Mouse (Mus musculus) liver, embryonic 14.5 days (tissue): Measurements from ENCODE around the gene Olfr116. TPM values are rescaled to one million over a fixed set of nuclear protein-coding genes. Genes with fewer than 3 reads are reported as not detected.

Experiments
- ATAC-seq: fragments of 200-750 bp; cut with Nextera tagmentation; 2 replicates; pipeline ENCODE4 v1.8.0; 2017; ENCODE audit warnings: moderate number of reproducible peaks, mild to moderate bottlenecking, moderate library complexity; ENCODE audit not compliant: insufficient read depth
- DNase-seq, 3 experiments: peaks; one replicate each; pipeline ENCODE4 v3.0.0-alpha.2; 2012 to 2013; ENCODE audit warnings: low read depth in 3 of 3, low spot score in 3 of 3
- H3K27ac ChIP-seq: fragments of 300-500 bp; sonication (generic); 2 replicates; pipeline ENCODE4 v1.5.1; 2014; ENCODE audit warnings: moderate library complexity, mild to moderate bottlenecking, control low read depth, inconsistent platforms
- H3K27me3 ChIP-seq: fragments of 300-500 bp; sonication (generic); 2 replicates; pipeline ENCODE4 v1.6.1; 2014; ENCODE audit warnings: mild to moderate bottlenecking, low read length, moderate library complexity; ENCODE audit not compliant: control insufficient read depth, insufficient read depth
- H3K36me3 ChIP-seq: fragments of 300-500 bp; sonication (generic); replicated peaks from 2 replicates; pipeline ENCODE4 v1.6.1; 2014; ENCODE audit warnings: low read depth; ENCODE audit not compliant: control insufficient read depth, insufficient read depth
- H3K4me1 ChIP-seq, 2 experiments: fragments of 200-500 bp in 1 of 2; fragments of 300-500 bp in 1 of 2; sonication (generic) in 1 of 2; replicated peaks; 2 replicates each; pipeline ENCODE4 v1.6.1; 2012 to 2014; ENCODE audit warnings: antibody characterized with exemption in 1 of 2, inconsistent platforms in 1 of 2, low read length in 1 of 2; ENCODE audit not compliant: control insufficient read depth in 2 of 2, insufficient read depth in 2 of 2
- H3K4me2 ChIP-seq: fragments of 300-500 bp; sonication (generic); 2 replicates; pipeline ENCODE4 v1.6.1; 2014; ENCODE audit warnings: low read depth, mild to moderate bottlenecking, control low read depth, moderate library complexity
- H3K4me3 ChIP-seq, 2 experiments: fragments of 200-500 bp in 1 of 2; fragments of 300-500 bp in 1 of 2; sonication (generic) in 1 of 2; 2 replicates each; pipeline ENCODE4 v1.5.1; 2012 to 2014; ENCODE audit warnings: low read depth in 2 of 2, low read length in 2 of 2, mild to moderate bottlenecking in 2 of 2, control low read depth in 1 of 2, inconsistent platforms in 1 of 2, moderate library complexity in 1 of 2; ENCODE audit not compliant: insufficient read depth in 1 of 2
- H3K9ac ChIP-seq: fragments of 300-500 bp; sonication (generic); replicated peaks from 2 replicates; pipeline ENCODE4 v1.6.1; 2014; ENCODE audit warnings: mild to moderate bottlenecking, control low read depth, moderate library complexity
- H3K9me3 ChIP-seq: fragments of 300-500 bp; sonication (generic); 2 replicates; pipeline ENCODE4 v1.6.1; 2016; ENCODE audit warnings: low read length, mixed read lengths; ENCODE audit not compliant: control insufficient read depth
- CTCF ChIP-seq: IDR thresholded peaks from 2 replicates; pipeline ENCODE4 v1.5.1; 2016; ENCODE audit warnings: antibody characterized with exemption, low read depth, control low read depth
- EP300 ChIP-seq: IDR thresholded peaks from 2 replicates; pipeline ENCODE4 v1.6.1; 2016; ENCODE audit warnings: antibody characterized with exemption, low read depth
- WGBS: fragments of 180-500 bp; shearing (Covaris S2); extraction: QIAGEN DNeasy Blood & Tissue Kit; methylation state at CpG from one replicate; pipeline ENCODE4 v1.1.7; 2014; ENCODE audit not compliant: insufficient replicate concordance; 5-methylcytosine and 5-hydroxymethylcytosine counted together
- polyA plus RNA-seq, 2 experiments: library from polyadenylated mRNA; depleted of rRNA in 1 of 2; stranded (reverse) in 1 of 2; unstranded in 1 of 2; fragments of >200 nt; fragmentation: Nextera tagmentation in 1 of 2; extraction: Ambion mirVana in 1 of 2; gene quantifications; 2 replicates each; pipeline versions ENCODE4 v1.2.1 to v1.2.3; 2012 to 2014

Olfr116 gene
- polyA plus RNA-seq (2012; rRNA removed) (not detected in 2 replicates), polyA plus RNA-seq (2014; fragmentation: Nextera tagmentation; extraction: Ambion mirVana) (not detected in 2 replicates)

DNA sequence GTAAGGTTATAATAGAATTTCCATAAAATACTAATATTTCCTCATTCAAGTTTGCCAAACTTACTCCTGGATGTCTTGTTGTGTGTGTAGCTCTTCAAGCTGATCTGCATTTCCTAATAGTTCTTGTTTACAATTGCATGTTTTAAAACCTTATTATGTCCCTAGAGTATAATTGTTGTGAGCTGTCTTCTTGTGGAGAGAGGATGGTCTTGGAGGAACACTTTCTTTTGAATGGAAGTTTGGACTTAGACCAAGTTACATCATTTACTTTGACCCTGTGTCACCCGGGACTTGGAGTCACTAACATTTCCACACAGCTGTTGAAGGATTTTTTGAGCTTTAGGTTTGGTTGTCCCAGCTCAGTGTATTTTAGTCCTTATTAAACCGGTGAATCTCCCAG lies at the start of gene Olfr116, which contains the start of gene Olfr115:
Gene Olfr116, minus strand, starts transcription at position 191 of the 400 bp plus-strand sequence.
Gene Olfr115, minus strand, starts transcription at position 101 of the 400 bp plus-strand sequence.
- Histone ChIP-seq H3K9me3 (no peaks in the 10 kb centered on the region), H3K9ac (no peak within 1 kb of the TSS), H3K4me3 (no peak within 1 kb of the TSS), H3K4me2 (no peak within 1 kb of the TSS), H3K36me3 (no peaks in the 10 kb centered on the region), H3K27ac (no peak within 1 kb of the TSS), H3K4me1 (no peaks in the 10 kb centered on the region), H3K27me3 (no peaks in the 10 kb centered on the region)
- no peak for ATAC-seq
- WGBS = 57% methylated on average over 2 of the region's 2 CpGs
- TF ChIP-seq EP300 (no peak), CTCF (no peak)
- DNase-seq = no peak

DNA sequence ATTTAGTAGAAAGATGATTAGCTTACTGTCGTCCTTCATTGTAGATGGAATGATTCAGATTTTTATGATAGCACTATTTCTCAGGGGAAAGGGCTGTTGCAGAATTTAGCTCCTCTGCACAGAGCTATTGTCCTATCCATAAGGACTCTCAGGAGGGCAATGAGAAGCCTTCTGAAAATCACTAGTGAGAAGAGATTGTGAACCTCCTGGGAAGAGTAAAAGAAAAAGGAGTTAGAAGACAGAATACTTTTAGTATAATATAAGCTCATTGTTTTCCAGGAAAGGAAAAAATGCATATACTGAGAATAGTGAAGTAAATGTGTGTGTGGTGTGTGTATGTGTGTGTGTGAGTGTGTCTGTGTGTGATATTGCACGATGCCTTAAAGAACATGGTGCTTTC lies 39.7 kb upstream of the Olfr116 start, which contains the start of gene Olfr118:
Gene Olfr118, plus strand, starts transcription at position 301 of the 400 bp plus-strand sequence.
- Histone ChIP-seq H3K4me1 (no peaks in the 10 kb centered on the region), H3K4me2 (no peak within 1 kb of the TSS), H3K27me3 (no peaks in the 10 kb centered on the region), H3K9me3 (no peaks in the 10 kb centered on the region), H3K9ac (no peak within 1 kb of the TSS), H3K4me3 (no peak within 1 kb of the TSS), H3K27ac (no peak within 1 kb of the TSS), H3K36me3 (no peaks in the 10 kb centered on the region)
- TF ChIP-seq CTCF (no peak), EP300 (no peak)
- no peak for ATAC-seq
- DNase-seq = no peak
- WGBS = 29% methylated on average over 2 of the region's 2 CpGs

DNA sequence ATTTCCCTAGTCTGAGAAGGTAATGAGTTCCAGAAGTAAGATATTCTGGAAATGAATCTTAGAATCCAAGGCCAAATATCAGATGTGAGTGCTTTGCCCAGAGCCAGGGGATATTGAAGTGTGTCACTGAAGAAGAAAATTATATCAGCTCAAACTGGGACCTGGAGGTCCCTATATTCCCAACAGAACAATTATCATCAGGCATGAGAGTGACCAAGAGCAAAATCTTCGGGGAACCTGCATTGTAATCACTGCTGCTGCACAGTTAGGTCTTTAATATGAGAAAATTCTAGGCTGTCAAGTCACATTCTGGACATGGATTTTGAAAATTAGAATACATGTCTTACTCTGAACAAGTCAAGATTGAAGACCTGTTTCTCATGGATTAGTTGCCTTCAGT lies 36.7 kb upstream of the Olfr116 start, which contains the start of gene Olfr117:
Gene Olfr117, minus strand, starts transcription at position 101 of the 400 bp plus-strand sequence.
- H3K4me2 ChIP-seq = no peak within 1 kb of the TSS
- WGBS = 27% methylated on average over 1 of the region's 1 CpGs
- H3K4me3 ChIP-seq = no peak within 1 kb of the TSS
- no peaks in the 10 kb centered on the region for H3K36me3 ChIP-seq
- DNase-seq (no peak), ATAC-seq (no peak)
- no peaks in the 10 kb centered on the region for H3K4me1 ChIP-seq
- no peaks in the 10 kb centered on the region for H3K9me3 ChIP-seq
- no peak within 1 kb of the TSS for H3K9ac ChIP-seq
- H3K27ac ChIP-seq = no peak within 1 kb of the TSS
- no peaks in the 10 kb centered on the region for H3K27me3 ChIP-seq
- TF ChIP-seq CTCF (no peak), EP300 (no peak)

DNA sequence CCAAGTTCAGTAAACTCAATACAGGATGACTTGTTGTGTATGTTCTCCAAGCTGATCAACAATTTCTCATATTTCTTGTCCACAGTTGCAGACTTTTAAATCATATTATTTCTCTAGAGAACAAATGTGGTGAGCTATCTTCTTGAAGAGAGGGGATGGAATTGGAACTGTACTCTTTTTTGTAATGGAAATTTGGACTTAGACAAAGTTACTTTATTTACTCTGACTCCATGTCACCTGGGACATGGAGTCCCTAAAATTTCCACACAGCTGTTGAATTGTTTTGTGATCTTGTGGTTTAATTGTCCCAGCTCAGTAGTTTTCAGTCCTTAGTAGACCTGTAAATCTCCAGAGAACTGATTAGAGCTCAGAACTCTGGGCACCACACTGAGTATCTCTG lies 34.4 kb downstream of the Olfr116 start, which contains the start of gene Olfr114:
Gene Olfr114, minus strand, starts transcription at position 101 of the 400 bp plus-strand sequence.
- TF ChIP-seq EP300 = no peak
- no peak for TF ChIP-seq CTCF
- no peak within 1 kb of the TSS for H3K4me3 ChIP-seq
- DNase-seq (no peak), ATAC-seq (no peak)
- no peaks in the 10 kb centered on the region for H3K9me3 ChIP-seq
- no peak within 1 kb of the TSS for H3K4me2 ChIP-seq
- H3K27ac ChIP-seq = no peak within 1 kb of the TSS
- H3K36me3 ChIP-seq = no peaks in the 10 kb centered on the region
- H3K9ac ChIP-seq = no peak within 1 kb of the TSS
- H3K4me1 ChIP-seq = no peaks in the 10 kb centered on the region
- no peaks in the 10 kb centered on the region for H3K27me3 ChIP-seq

DNA sequence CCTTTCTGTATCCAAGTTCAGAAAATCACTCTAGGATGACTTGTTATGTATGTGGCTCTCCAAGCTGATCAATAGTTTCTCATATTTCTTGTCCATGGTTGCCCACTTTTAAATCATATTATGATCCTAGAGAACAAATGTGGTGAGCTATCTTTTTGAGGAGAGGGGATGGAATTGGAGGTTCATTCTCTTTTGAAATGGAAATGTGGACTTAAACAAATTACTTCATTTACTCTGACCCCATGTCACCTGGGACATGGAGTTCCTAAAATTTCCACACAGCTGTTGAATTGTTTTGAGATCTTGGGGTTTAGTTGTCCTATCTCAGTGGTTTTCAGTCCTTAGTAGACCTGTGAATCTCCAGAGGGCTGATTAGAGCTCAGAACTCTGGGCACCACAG lies 49.4 kb downstream of the Olfr116 start, which contains the start of gene Olfr113:
Gene Olfr113, minus strand, starts transcription at position 101 of the 400 bp plus-strand sequence.
- Histone ChIP-seq H3K4me1 (no peaks in the 10 kb centered on the region), H3K9me3 (no peaks in the 10 kb centered on the region), H3K9ac (no peak within 1 kb of the TSS), H3K4me2 (no peak within 1 kb of the TSS), H3K27ac (no peak within 1 kb of the TSS), H3K36me3 (no peaks in the 10 kb centered on the region), H3K27me3 (no peaks in the 10 kb centered on the region), H3K4me3 (no peak within 1 kb of the TSS)
- ATAC-seq = no peak
- no peak for DNase-seq
- TF ChIP-seq CTCF = no peak
- TF ChIP-seq EP300 = no peak

Other genes with a start within 250 kb of the Olfr116 start
- not detected in 2 replicates for gene Olfr105-ps, start 248.2 kb downstream of the Olfr116 start, polyA plus RNA-seq (2012; rRNA removed)
- gene Olfr105-ps, start 248.2 kb downstream of the Olfr116 start, polyA plus RNA-seq (2014; fragmentation: Nextera tagmentation; extraction: Ambion mirVana) = not detected in 2 replicates
- not detected in 2 replicates for gene Olfr106-ps, start 236.8 kb downstream of the Olfr116 start, polyA plus RNA-seq (2012; rRNA removed)
- gene Olfr106-ps, start 236.8 kb downstream of the Olfr116 start, polyA plus RNA-seq (2014; fragmentation: Nextera tagmentation; extraction: Ambion mirVana) = not detected in 2 replicates
- gene Olfr107, start 228.0 kb downstream of the Olfr116 start, polyA plus RNA-seq (2012; rRNA removed) = not detected in 2 replicates
- not detected in 2 replicates for gene Olfr107, start 228.0 kb downstream of the Olfr116 start, polyA plus RNA-seq (2014; fragmentation: Nextera tagmentation; extraction: Ambion mirVana)
- gene Olfr108, start 181.7 kb downstream of the Olfr116 start, polyA plus RNA-seq (2012; rRNA removed) = not detected in 2 replicates
- gene Olfr108, start 181.7 kb downstream of the Olfr116 start, polyA plus RNA-seq (2014; fragmentation: Nextera tagmentation; extraction: Ambion mirVana) = not detected in 2 replicates
- not detected in 2 replicates for gene Olfr109, start 168.3 kb downstream of the Olfr116 start, polyA plus RNA-seq (2012; rRNA removed)
- not detected in 2 replicates for gene Olfr109, start 168.3 kb downstream of the Olfr116 start, polyA plus RNA-seq (2014; fragmentation: Nextera tagmentation; extraction: Ambion mirVana)
- gene H2-M2, start 143.6 kb downstream of the Olfr116 start, polyA plus RNA-seq (2012; rRNA removed) = not detected in 2 replicates
- gene H2-M2, start 143.6 kb downstream of the Olfr116 start, polyA plus RNA-seq (2014; fragmentation: Nextera tagmentation; extraction: Ambion mirVana) = not detected in 2 replicates
- 0.02 TPM in 1 of 2 replicates, not detected in the other for gene Olfr110, start 134.7 kb downstream of the Olfr116 start, polyA plus RNA-seq (2012; rRNA removed)
- gene Olfr110, start 134.7 kb downstream of the Olfr116 start, polyA plus RNA-seq (2014; fragmentation: Nextera tagmentation; extraction: Ambion mirVana) = not detected in 2 replicates
- 0.03 and 0.04 TPM in 2 replicates for gene Olfr111, start 119.2 kb downstream of the Olfr116 start, polyA plus RNA-seq (2012; rRNA removed)
- 0.13 TPM in 1 of 2 replicates, not detected in the other for gene Olfr111, start 119.2 kb downstream of the Olfr116 start, polyA plus RNA-seq (2014; fragmentation: Nextera tagmentation; extraction: Ambion mirVana)
- not detected in 2 replicates for gene Olfr112, start 57.7 kb downstream of the Olfr116 start, polyA plus RNA-seq (2012; rRNA removed)
- gene Olfr112, start 57.7 kb downstream of the Olfr116 start, polyA plus RNA-seq (2014; fragmentation: Nextera tagmentation; extraction: Ambion mirVana) = not detected in 2 replicates
- not detected in 2 replicates for gene Olfr113, start 49.5 kb downstream of the Olfr116 start, polyA plus RNA-seq (2012; rRNA removed)
- gene Olfr113, start 49.5 kb downstream of the Olfr116 start, polyA plus RNA-seq (2014; fragmentation: Nextera tagmentation; extraction: Ambion mirVana) = not detected in 2 replicates
- not detected in 2 replicates for gene Olfr114, start 34.5 kb downstream of the Olfr116 start, polyA plus RNA-seq (2012; rRNA removed)
- gene Olfr114, start 34.5 kb downstream of the Olfr116 start, polyA plus RNA-seq (2014; fragmentation: Nextera tagmentation; extraction: Ambion mirVana) = not detected in 2 replicates
- not detected in 2 replicates for gene Olfr115, start 90 bp downstream of the Olfr116 start, polyA plus RNA-seq (2012; rRNA removed)
- gene Olfr115, start 90 bp downstream of the Olfr116 start, polyA plus RNA-seq (2014; fragmentation: Nextera tagmentation; extraction: Ambion mirVana) = not detected in 2 replicates
- not detected in 2 replicates for gene Olfr117, start 36.6 kb upstream of the Olfr116 start, polyA plus RNA-seq (2012; rRNA removed)
- gene Olfr117, start 36.6 kb upstream of the Olfr116 start, polyA plus RNA-seq (2014; fragmentation: Nextera tagmentation; extraction: Ambion mirVana) = not detected in 2 replicates
- gene Olfr118, start 39.8 kb upstream of the Olfr116 start, polyA plus RNA-seq (2012; rRNA removed) = not detected in 2 replicates
- gene Olfr118, start 39.8 kb upstream of the Olfr116 start, polyA plus RNA-seq (2014; fragmentation: Nextera tagmentation; extraction: Ambion mirVana) = not detected in 2 replicates
- gene Olfr119, start 69.4 kb upstream of the Olfr116 start, polyA plus RNA-seq (2012; rRNA removed) = not detected in 2 replicates
- gene Olfr119, start 69.4 kb upstream of the Olfr116 start, polyA plus RNA-seq (2014; fragmentation: Nextera tagmentation; extraction: Ambion mirVana) = not detected in 2 replicates
- not detected in 2 replicates for gene Olfr120, start 94.6 kb upstream of the Olfr116 start, polyA plus RNA-seq (2012; rRNA removed)
- not detected in 2 replicates for gene Olfr120, start 94.6 kb upstream of the Olfr116 start, polyA plus RNA-seq (2014; fragmentation: Nextera tagmentation; extraction: Ambion mirVana)
- gene Olfr121, start 121.7 kb upstream of the Olfr116 start, polyA plus RNA-seq (2012; rRNA removed) = not detected in 2 replicates
- gene Olfr121, start 121.7 kb upstream of the Olfr116 start, polyA plus RNA-seq (2014; fragmentation: Nextera tagmentation; extraction: Ambion mirVana) = not detected in 2 replicates
- not detected in 2 replicates for gene Olfr122, start 141.4 kb upstream of the Olfr116 start, polyA plus RNA-seq (2012; rRNA removed)
- not detected in 2 replicates for gene Olfr122, start 141.4 kb upstream of the Olfr116 start, polyA plus RNA-seq (2014; fragmentation: Nextera tagmentation; extraction: Ambion mirVana)
- not detected in 2 replicates for gene Olfr123, start 166.3 kb upstream of the Olfr116 start, polyA plus RNA-seq (2012; rRNA removed)
- gene Olfr123, start 166.3 kb upstream of the Olfr116 start, polyA plus RNA-seq (2014; fragmentation: Nextera tagmentation; extraction: Ambion mirVana) = not detected in 2 replicates
- gene Olfr124, start 172.7 kb upstream of the Olfr116 start, polyA plus RNA-seq (2012; rRNA removed) = not detected in 2 replicates
- gene Olfr124, start 172.7 kb upstream of the Olfr116 start, polyA plus RNA-seq (2014; fragmentation: Nextera tagmentation; extraction: Ambion mirVana) = not detected in 2 replicates
- not detected in 2 replicates for gene Olfr125, start 205.8 kb upstream of the Olfr116 start, polyA plus RNA-seq (2012; rRNA removed)
- gene Olfr125, start 205.8 kb upstream of the Olfr116 start, polyA plus RNA-seq (2014; fragmentation: Nextera tagmentation; extraction: Ambion mirVana) = not detected in 2 replicates
- gene Olfr126, start 220.3 kb upstream of the Olfr116 start, polyA plus RNA-seq (2012; rRNA removed) = not detected in 2 replicates
- not detected in 2 replicates for gene Olfr126, start 220.3 kb upstream of the Olfr116 start, polyA plus RNA-seq (2014; fragmentation: Nextera tagmentation; extraction: Ambion mirVana)